Mouse (Mus musculus): Measurements from ENCODE around the gene Ppp1r15b. TPM values are rescaled to one million over a fixed set of nuclear protein-coding genes. Genes with fewer than 3 reads are reported as not detected.
A peak's percentile ranks its signal among the peaks of the same experiment; 100 is the strongest.

Gene Ppp1r15b
- total RNA-seq, 2 experiments from 2014 or later = 38.2 to 42.1 TPM

DNA sequence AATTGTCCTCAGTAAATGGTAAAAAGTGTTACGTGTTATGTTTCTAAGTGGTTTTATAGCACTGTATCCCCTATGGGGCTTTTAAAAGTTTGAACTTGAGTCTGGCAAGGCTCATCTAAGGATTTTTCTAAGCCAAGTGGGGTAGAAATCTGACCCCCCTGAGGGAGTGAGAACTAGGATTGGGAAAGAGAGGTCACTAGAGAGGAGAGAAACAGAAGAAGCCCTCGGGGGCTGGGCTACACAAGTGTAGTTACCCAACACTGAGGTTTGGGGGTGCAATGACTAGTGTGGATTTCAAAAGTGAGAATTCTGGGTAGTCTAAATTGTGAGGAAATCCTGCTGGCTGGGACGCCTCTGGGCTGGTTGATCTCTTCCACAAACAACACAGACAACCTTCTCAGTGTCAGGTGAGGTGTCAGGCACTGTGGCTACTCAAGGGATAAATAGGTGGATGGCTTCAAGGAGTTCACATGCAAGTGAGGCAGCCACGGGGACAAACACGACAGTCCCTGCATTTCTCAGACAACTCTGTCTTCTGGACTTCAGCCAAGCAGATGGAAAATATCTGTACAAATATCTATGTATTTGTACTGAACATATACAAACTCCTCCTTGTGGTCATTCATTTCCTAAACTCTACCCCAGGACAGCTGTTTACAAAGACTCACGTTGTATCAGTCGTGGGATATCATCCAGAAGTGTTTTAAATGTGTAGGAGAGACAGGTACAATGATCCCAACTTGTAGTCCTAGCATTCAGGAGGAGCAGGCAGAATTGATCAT is 10.8 kb upstream of the Ppp1r15b start:
- DNase-seq = no peak
- intact Hi-C loops (cut with DNase I) = no loop called here

DNA sequence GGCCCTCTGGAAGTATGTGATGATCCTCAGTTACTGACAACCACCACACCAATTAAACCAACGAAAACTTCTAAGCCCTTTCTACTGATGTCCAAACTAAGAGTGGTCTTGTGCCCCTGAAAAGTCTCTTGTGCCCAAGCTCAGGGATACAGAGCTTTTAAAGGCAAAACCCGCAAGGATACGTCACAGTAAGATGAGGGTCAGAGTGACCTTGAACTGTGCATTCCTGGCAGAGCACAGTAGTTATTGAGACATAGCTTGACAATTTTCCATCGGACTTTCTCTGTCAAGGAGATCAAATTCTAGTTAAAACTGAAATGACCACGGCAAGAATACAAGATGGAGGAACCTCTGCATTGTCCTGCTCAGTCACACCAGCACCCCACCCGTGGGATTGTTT is 9.7 kb upstream of the Ppp1r15b start:
- no peak for DNase-seq
- intact Hi-C loops (cut with DNase I) = no loop called here

DNA sequence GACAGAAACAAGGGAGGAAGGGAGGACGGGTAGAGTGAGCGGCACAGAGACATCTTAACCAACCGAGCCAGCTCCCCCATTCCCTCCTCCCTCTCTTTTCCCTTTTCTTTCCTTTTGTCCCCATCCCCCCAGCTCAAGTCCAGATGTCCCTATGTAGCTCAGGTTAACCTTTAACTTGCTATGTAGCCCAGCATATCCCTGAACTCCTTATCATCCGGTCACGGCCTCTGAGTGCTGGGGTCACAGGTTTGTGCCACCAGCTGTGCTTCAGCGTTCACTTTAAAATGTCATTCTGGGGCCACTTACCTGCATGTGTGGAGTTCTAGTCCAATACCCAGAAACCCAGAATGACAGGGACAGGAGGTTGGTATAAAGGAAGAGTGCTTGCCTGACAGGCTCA is 6.8 kb upstream of the Ppp1r15b start:
- intact Hi-C loops (cut with DNase I) = no loop called here
- DNase-seq = no peak

DNA sequence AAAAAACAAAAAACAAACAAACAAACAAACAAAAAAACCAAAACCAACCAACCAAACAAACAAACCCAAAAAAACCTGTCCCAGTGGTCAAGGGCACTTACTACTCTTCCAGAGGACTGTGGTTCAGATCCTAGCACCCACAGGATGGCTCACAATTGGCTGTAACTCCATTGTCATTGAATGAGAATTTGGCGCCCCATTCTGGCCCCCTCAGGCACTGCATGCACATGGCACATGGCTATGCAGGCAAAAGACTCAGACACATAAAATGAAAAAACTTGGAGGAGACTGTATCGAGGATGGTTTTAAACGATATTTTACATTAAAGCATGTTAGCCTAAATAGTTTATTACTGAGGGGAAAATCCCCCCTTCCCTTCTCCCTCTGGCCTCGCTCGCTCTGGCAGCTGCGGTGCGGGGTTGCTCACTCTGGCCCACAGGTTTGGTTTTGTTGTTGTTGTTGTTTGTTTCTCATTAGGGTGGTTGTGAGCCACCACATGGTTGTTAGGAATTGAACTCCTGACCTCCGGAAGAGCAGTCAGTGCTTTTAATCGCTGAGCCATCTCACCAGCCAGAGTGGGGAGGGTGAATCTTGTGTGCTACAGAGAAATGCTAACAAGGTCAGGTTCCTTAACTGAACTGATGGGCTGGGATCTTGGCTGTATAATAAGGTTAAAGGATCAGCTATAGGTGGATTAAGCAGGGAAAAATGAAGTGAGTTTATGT is 5.1 kb upstream of the Ppp1r15b start:
- DNase-seq = no peak
- intact Hi-C loops (cut with DNase I) = no loop called here

DNA sequence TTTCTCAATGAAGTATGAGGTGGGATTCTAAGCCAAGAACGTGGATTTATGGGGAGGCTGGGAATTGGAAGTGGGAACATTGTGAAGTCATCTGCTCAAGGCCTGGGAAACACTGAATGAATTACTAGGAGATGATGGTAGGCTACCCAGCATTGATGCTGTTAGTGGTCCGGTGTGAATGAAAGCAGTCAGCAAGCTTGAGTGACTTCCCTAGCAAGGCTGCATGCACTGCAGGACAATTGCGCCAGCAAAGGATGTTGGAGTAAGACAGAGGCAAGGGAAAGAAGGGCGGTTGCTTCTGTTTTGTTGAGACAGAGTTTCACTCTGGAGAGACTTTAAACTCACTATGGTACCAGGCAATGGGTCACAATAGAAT is 4.6 kb upstream of the Ppp1r15b start:
- intact Hi-C loops (cut with DNase I) = no loop called here

DNA sequence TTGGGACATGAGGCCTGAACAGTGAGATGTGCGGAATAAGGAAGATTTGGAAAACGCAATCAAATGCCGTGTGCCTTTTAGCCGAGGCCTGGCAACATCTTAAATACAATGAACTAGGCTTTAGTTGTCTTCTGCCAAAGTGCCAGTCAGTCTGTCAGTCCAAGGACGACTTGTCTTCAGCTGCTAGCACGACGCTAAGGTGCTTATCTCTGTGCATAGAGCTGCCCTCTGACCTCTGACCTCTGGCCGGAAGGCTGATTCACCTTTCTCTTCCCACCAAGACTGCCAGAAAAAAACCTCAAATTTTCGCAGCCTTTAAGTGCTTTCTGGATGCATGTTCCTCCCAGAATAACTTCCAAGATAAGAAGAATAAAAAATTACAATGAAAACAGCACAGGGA is 3.6 kb upstream of the Ppp1r15b start:
- no peak for DNase-seq

More for the DNA sequence above, 4.6 kb upstream of the Ppp1r15b start:
- no peak for DNase-seq

DNA sequence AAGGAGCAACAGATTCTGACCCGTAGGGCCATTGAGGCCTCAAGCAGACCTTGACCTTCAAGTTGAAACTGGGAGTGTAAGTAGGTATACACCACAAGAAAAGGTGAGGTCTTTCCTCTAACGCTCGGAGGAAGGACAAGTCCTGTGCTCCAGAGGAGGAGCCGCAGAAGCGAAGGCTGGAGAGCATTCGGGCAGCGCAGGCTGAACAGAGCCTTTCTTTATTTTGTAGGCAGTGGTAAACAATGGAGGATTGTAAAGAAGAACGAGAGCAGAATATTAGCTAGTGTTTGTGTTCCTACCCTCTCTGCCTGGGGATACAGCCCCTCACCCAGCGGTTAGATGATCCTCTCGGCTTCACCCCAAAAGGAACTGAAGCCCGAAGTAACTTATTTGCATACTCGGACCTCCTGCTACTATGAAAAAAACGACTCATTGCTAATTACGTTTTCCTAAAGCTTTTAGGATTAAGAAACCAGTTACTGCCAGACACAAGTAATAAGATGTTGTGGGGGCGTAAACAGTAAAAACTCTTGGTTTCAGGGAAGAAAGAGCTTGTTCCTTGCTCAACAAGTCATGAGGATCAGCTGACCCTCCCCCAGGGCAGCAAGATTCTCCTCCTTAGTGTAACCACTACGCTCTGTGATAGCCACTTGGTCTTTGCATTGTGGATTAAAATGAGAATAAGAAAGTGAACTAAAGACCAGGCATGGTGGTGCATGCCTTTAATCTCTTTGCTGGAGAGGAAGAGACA is 1.3 kb upstream of the Ppp1r15b start:
- DNase-seq = peak in 1 of 2 experiments; percentile 10
- intact Hi-C loops (cut with DNase I) = no loop called here

More for the DNA sequence above, 3.6 kb upstream of the Ppp1r15b start:
- intact Hi-C loops (cut with DNase I) = no loop called here

DNA sequence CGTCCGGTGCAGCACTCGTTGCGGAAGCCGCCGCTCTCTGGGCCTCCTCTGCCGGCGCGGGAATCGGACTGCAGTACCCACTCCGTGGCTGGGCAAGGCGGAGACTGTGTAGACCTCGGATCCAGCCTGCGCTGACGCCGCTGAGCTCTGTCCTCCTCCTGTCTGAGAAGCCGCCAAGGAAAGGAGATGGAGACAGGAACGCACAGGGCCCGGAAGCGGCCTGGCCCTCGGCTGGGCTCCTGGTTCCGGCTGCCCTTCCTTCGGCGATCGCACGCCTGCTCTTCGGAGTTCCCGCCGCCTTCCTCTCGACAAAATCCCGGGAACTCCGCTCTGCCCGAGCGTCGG is 590 bp downstream of the Ppp1r15b start:
- no peak for DNase-seq
- intact Hi-C loops (cut with DNase I) = no loop called here

DNA sequence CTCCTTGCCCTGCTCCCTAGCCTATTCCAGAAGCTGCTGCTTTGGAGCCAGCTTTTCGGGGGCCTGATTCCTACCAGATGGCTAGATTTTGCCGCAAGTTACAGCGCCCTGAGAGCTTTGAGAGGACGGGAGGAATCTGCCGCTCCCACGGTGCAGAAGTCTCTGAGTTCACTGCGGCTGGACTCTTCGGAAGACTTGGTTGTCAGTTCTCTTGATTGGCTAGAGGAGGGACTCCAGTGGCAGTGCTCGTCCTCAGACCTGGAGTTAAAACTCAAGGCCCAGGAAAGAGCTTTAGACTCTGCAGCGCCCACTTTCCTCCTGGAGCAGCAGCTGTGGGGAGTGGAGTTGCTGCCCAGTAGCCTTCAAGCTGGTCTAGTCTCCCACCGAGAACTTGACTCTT is 993 bp downstream of the Ppp1r15b start:
- intact Hi-C loops (cut with DNase I) = no loop called here
- DNase-seq = peak in 1 of 2 experiments; percentile 39

DNA sequence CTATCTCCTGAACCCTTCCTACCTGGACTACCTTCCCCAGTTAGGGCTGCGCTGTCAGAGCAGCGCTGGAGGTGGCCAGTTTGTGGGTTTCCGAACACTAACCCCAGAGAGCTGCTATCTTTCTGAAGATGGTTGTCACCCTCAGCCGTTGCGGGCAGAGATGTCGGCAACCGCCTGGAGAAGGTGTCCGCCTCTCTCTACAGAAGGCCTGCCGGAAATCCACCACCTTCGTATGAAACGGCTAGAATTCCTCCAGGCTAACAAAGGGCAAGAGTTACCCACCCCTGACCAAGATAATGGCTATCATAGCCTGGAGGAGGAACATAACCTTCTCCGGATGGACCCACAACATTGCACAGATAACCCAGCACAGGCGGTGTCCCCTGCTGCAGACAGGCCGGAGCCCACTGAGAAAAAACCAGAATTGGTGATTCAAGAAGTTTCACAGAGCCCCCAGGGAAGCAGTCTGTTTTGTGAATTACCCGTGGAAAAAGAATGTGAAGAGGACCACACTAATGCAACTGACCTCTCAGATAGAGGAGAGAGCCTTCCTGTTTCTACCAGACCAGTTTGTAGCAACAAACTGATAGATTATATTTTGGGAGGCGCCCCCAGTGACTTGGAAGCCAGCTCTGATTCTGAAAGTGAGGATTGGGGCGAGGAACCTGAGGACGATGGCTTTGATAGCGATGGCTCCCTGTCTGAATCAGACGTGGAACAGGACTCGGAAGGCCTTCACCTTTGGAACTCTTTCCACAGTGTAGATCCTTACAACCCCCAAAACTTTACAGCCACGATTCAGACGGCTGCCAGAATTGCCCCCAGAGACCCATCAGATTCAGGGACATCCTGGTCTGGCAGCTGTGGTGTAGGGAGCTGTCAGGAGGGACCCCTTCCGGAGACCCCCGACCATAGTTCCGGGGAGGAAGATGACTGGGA is 1.7 kb downstream of the Ppp1r15b start:
- intact Hi-C loops (cut with DNase I) = no loop called here
- peak; percentile 21 to 32 for DNase-seq

DNA sequence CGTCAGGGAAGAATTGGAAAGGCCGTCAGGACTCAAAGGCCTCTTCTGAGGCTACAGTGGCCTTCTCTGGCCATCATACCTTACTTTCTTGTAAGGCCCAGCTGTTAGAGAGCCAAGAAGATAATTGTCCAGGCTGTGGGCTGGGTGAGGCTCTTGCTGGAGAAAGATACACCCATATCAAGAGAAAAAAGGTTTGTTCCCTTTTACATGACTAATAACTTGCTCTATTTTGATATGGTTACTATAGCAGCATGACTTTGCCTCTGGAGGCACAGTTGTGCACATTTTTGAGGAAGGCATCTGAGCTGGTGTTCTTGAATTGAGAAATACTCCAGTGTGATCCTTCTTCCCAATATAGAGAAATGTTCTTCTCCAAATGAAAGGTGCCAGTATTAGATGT is 2.5 kb downstream of the Ppp1r15b start:
- intact Hi-C loops (cut with DNase I) = no loop called here
- peak in 1 of 2 experiments; percentile 11 for DNase-seq

DNA sequence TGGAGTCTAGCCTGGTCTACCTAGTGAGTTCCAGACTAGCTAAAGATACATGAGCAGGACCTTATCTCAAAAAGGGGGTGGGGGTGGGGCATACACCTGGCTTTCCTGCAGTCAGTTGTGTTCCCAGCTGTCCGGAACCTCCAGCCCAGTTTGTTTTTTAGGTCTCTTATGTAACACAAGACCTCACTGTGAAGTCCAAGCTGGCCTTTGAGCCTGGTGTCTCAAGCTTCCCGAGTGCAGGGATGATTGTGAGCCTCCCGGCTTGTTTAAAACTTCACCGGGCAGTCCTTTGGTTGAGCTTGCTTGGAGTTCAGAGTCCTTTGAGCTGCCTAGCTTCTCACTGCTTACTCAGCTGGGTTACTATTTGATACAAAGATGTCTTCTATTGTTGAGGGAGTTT is 3.1 kb downstream of the Ppp1r15b start:
- no peak for DNase-seq
- intact Hi-C loops (cut with DNase I) = no loop called here

DNA sequence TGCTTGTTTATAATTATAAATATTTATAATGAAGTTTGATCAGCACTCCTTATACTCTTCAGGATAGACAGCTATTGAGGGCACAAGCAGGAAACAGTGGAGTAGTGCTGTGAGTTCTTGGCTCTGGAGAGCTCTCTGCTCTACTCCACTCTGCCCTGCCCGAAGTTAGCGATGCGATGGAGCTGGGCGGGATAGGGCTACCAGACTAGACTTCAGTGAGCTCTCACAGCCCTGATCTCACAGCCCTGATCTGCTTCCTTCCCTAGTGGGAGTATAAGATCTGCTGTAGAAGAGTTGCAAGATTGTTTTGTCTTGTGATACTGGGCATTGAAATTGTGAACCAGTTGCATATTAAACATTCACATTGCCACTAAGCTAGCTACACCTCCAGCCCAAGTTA is 3.9 kb downstream of the Ppp1r15b start:
- intact Hi-C loops (cut with DNase I) = loop anchor here (5.0 kb wide), 1 partner anchor 472 kb away; no protein-coding TSS in a partner anchor
- peak; percentile 21 to 23 for DNase-seq

DNA sequence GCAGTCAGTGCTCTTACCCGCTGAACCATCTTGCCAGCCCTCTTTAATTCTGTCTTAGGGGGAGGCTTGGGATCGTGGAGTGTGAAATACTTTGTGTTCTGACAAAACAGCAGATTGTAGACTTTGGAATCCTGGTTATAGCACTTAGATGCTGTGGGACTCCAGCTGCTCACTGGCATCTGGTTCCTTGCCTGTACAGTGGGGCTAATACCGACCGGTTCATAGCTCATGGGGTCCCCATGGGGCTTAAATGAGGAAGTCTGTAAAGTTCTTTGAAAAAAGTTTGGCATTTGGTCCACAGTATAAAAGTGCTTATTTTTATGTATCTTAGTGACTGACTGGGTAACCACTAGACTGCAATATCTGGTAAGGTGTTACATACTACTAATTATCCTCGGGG is 4.9 kb downstream of the Ppp1r15b start:
- intact Hi-C loops (cut with DNase I) = loop anchor here (5.0 kb wide), 1 partner anchor 471 kb away; no protein-coding TSS in a partner anchor
- no peak for DNase-seq

DNA sequence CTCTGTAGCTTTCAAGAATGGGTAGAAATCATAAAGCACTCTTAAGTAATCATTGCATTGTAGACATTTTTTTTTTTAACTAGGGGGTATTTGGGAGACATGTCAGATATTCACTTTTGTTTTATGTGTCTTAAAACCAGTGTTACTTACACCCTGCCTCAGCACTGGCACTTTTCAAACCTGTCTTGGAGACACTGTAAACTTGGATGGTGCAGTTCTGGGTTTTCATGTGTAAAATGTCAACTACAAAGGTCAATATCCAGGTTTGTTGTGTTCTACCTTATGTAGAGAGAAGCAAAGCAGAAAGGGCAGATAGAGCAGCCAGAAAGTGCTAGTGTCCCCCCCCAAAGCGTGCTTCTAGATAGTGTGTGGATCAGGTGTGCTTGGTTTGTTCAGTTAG is 7.5 kb downstream of the Ppp1r15b start:
- DNase-seq = no peak
- intact Hi-C loops (cut with DNase I) = loop anchor here (5.0 kb wide), 1 partner anchor 469 kb away; no protein-coding TSS in a partner anchor

DNA sequence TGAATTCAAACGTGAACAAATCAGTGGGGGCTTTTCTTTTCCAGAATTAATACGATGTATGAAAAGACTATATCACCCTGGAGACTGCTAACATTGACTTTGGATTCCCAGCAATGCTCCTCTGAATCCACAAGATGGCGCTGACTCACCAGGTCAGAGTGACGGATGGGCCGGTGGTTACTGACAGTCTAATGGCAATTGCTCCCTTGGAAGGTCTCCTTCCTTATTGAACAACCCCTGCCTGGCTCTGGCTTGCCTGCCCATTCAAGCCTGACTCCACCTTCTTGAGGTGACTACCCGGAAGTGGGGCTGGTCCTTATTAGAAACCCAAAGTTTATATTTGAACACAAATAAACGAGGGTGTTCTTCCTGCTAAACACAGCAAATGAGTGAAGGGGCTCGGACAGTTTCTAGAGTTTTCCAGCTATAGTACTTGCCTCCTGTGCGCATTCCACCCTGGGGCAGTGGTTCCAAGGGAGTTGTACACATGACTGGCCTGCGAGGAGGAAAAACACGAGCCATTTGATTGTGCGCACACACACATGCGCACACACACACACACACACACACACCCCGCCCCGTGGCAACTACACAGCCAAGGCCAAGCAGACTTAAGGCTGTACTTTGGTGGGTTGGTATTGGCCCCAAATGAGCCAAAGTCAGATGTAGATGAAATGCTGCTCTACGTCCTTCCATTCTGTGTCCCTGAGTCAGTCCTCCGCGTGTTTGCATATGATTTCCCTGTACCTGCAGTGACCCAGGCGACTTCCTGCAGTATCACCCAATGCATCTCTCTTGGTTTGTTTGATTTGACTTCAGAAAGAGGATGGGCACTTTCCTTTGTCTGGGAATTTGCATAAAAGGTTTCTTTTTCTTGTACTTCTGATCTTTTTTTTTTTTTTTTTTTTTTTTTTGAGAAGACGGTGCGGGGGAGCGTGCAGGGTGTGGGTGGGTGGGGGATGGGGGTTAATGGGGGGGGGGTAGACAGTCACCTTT is 15.4 kb downstream of the Ppp1r15b start:
- intact Hi-C loops (cut with DNase I) = loop anchor here (1.0 kb wide), 2 partner anchors 30 to 161 kb away; no protein-coding TSS in a partner anchor
- peak; percentile 64 to 76 for DNase-seq

DNA sequence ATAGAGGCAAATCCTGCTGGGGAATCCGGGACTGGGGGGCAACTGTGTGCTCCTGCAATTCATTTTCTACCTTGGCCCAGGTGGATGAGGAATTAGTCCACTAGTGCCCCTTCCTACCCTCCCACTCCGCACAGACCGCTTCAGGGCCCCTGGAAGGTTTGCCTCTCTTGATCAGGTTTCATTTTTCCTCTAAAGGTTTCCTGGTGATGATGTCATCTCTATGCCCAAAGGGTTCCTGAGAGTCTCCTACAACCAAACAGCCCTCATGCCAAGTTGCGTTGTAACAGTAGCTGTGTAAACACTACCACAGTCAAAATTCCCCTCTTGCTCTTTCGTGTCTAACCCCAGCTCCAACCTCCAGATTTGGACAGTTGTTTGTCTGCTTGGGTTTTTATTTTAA is 16.4 kb downstream of the Ppp1r15b start:
- intact Hi-C loops (cut with DNase I) = no loop called here
- DNase-seq = no peak

DNA sequence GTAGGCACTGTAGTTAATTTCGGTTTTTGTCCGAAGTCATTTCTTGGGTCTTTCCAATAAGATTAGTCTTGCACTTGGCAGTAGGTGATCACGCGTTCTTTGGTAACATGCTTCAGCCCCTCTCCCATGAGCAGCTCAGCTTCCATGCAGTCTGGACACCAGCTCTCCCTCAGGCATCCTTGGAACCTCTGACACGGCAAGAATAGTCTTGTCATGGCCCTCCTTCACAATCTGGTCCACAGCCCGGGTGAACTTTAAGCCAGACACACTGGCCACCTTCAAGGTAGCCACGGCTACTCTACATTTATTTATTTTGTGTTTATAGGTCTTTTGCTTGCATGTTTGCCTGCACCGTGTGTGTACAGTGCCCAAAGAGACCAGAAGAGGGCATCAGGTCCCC is 17.2 kb downstream of the Ppp1r15b start:
- intact Hi-C loops (cut with DNase I) = no loop called here
- DNase-seq = no peak

DNA sequence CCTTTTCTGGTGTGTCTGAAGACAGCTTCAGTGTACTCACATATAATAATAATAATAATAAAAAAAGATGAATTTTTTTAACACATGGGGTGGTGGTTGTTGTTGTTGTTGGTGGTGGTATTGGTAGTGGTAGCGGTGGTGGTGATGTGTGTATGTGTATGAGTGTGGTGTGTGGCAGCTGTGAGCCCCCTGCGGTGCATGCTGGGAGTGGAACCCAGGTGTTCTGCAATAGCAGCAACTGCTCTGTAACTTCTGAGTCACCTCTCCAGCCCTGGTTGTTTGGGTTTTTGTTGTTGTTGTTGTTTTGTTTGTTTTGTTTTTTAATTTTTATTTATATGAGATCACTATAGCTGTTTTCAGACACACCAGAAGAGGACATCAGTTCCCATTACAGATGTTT is 19.6 kb downstream of the Ppp1r15b start:
- no peak for DNase-seq
- intact Hi-C loops (cut with DNase I) = no loop called here

All from heart, postnatal 10 days (tissue).